Mouse (Mus musculus) liver, adult 2 months (tissue): ENCODE results near the gene Ilk. TPM values are rescaled to one million over a fixed set of nuclear protein-coding genes. Genes with fewer than 3 reads are reported as not detected.

Experiments
- DNase-seq: peaks from one replicate; pipeline ENCODE4 v3.0.0-alpha.2; 2011; ENCODE audit warnings: low read depth, low spot score; ENCODE audit errors: extremely low read depth
- H3K27ac ChIP-seq: fragments of 200-500 bp; replicated peaks from 2 replicates; pipeline ENCODE4 v1.5.1; 2012; ENCODE audit warnings: low read depth, mild to moderate bottlenecking, control low read depth, inconsistent platforms, low read length; ENCODE audit not compliant: insufficient read depth
- H3K27me3 ChIP-seq: fragments of 200-500 bp; 2 replicates; pipeline ENCODE4 v1.6.1; 2012; ENCODE audit warnings: mild to moderate bottlenecking, moderate library complexity, low read length, inconsistent platforms; ENCODE audit not compliant: control insufficient read depth, insufficient read depth
- H3K36me3 ChIP-seq: fragments of 200-500 bp; 2 replicates; pipeline ENCODE4 v1.6.1; 2012; ENCODE audit warnings: low read length, inconsistent platforms; ENCODE audit not compliant: control insufficient read depth, insufficient read depth
- H3K4me1 ChIP-seq: fragments of 200-500 bp; 2 replicates; pipeline ENCODE4 v1.6.1; 2011; ENCODE audit warnings: low read length; ENCODE audit not compliant: control insufficient read depth, insufficient read depth
- H3K4me3 ChIP-seq: fragments of 200-500 bp; 2 replicates; pipeline ENCODE4 v1.5.1; 2011; ENCODE audit warnings: low read depth, mild to moderate bottlenecking, control low read depth, low read length, moderate library complexity; ENCODE audit not compliant: insufficient read depth
- H3K79me2 ChIP-seq: fragments of 200-500 bp; 2 replicates; pipeline ENCODE4 v1.6.1; 2012; ENCODE audit warnings: inconsistent platforms, mild to moderate bottlenecking, low read length, moderate library complexity; ENCODE audit not compliant: control insufficient read depth, insufficient read depth
- H3K9ac ChIP-seq: fragments of 200-500 bp; 2 replicates; pipeline ENCODE4 v1.6.1; 2012; ENCODE audit warnings: low read depth, mild to moderate bottlenecking, control low read depth, inconsistent platforms, low read length
- CTCF ChIP-seq: fragments of 200-500 bp; IDR thresholded peaks from 2 replicates; pipeline ENCODE4 v1.5.1; 2011; ENCODE audit warnings: low read depth, low read length, control low read depth
- POLR2A ChIP-seq: fragments of 200-500 bp; IDR thresholded peaks from 2 replicates; pipeline ENCODE4 v1.6.1; 2011; ENCODE audit warnings: low read length, control low read depth; ENCODE audit not compliant: insufficient read depth; ENCODE audit errors: extremely low read depth
- WGBS: fragments of 180-500 bp; shearing (Covaris S2); methylation state at CpG from one replicate; pipeline ENCODE4 v1.1.7; 2018; 5-methylcytosine and 5-hydroxymethylcytosine counted together
- polyA plus RNA-seq: library from polyadenylated mRNA; depleted of rRNA; stranded (reverse); fragments of >200 nt; gene quantifications from 2 replicates; pipeline ENCODE4 v1.2.3, GENCODE M21; 2012
- total RNA-seq: library from RNA; depleted of rRNA; stranded (reverse); fragments of >200 nt; gene quantifications from 2 replicates; pipeline ENCODE4 v1.2.3, GENCODE M21; 2014

Ilk gene
- total and polyA plus RNA-seq, 2 experiments: 36.6 to 50.5 TPM

GRCm38 (mm10) chr7:105721916-105722315 is 14.5 kb upstream of the Ilk start:
- no peaks in the 10 kb centered on the region for H3K79me2 ChIP-seq
- H3K36me3 ChIP-seq: no peaks in the 10 kb centered on the region
- no peaks in the 10 kb centered on the region for H3K4me1 ChIP-seq
- H3K9ac ChIP-seq: no peak overlapping the region
- H3K27me3 ChIP-seq: no peaks in the 10 kb centered on the region
- DNase-seq: no peak
- no peak overlapping the region for H3K27ac ChIP-seq
- TF ChIP-seq CTCF (no peak), POLR2A (no peak)
- no peak overlapping the region for H3K4me3 ChIP-seq
- WGBS: 68% methylated on average over 2 of the region's 2 CpGs

GRCm38 (mm10) chr7:105726144-105726979 is 10.0 kb upstream of the Ilk start:
- H3K4me1 ChIP-seq: no peaks in the 10 kb centered on the region
- peaks cover 9% of the 10 kb centered on the region for H3K36me3 ChIP-seq
- no peaks in the 10 kb centered on the region for H3K27me3 ChIP-seq
- TF ChIP-seq POLR2A (no peak), CTCF (no peak; the same call in 1 of the 2 replicates)
- peak; percentile 67 for DNase-seq
- WGBS: 75% methylated on average over 4 of the region's 4 CpGs
- H3K9ac ChIP-seq: no peak overlapping the region
- no peak overlapping the region for H3K4me3 ChIP-seq
- no peak overlapping the region for H3K27ac ChIP-seq
- H3K79me2 ChIP-seq: no peaks in the 10 kb centered on the region

- DNase-seq: no peak
- peaks cover 15% of the 10 kb centered on the region for H3K36me3 ChIP-seq
These were observed 9.4 kb upstream of the Ilk start for GRCm38 (mm10) chr7:105726980-105727325.

GRCm38 (mm10) chr7:105728701-105729428 is 7.5 kb upstream of the Ilk start:
- H3K27ac ChIP-seq: no peak overlapping the region
- no peaks in the 10 kb centered on the region for H3K27me3 ChIP-seq
- H3K79me2 ChIP-seq: no peaks in the 10 kb centered on the region
- DNase-seq: peak; percentile 53
- no peaks in the 10 kb centered on the region for H3K4me1 ChIP-seq
- peaks cover 32% of the 10 kb centered on the region for H3K36me3 ChIP-seq
- H3K4me3 ChIP-seq: no peak overlapping the region
- WGBS: 65% methylated on average over 6 of the region's 6 CpGs
- no peak for TF ChIP-seq POLR2A
- no peak for TF ChIP-seq CTCF
- H3K9ac ChIP-seq: no peak overlapping the region

More at GRCm38 (mm10) chr7:105726980-105727325, 9.4 kb upstream of the Ilk start:
- H3K79me2 ChIP-seq: no peaks in the 10 kb centered on the region
- no peak overlapping the region for H3K27ac ChIP-seq
- H3K9ac ChIP-seq: no peak overlapping the region
- H3K27me3 ChIP-seq: no peaks in the 10 kb centered on the region
- H3K4me3 ChIP-seq: no peak overlapping the region
- no peaks in the 10 kb centered on the region for H3K4me1 ChIP-seq
- TF ChIP-seq POLR2A (no peak), CTCF (no peak)
- 93% methylated on average over 4 of the region's 4 CpGs for WGBS

GRCm38 (mm10) chr7:105733836-105734235 is 2.6 kb upstream of the Ilk start:
- 97% methylated on average over 11 of the region's 11 CpGs for WGBS
- Histone ChIP-seq H3K36me3 (peaks cover 35% of the 10 kb centered on the region), H3K4me3 (no peak overlapping the region), H3K4me1 (peaks cover 6% of the 10 kb centered on the region; the same call in 1 of the 2 replicates), H3K27ac (no peak overlapping the region), H3K79me2 (peaks cover 5% of the 10 kb centered on the region; the same call in 1 of the 2 replicates), H3K9ac (no peak overlapping the region), H3K27me3 (no peaks in the 10 kb centered on the region)
- DNase-seq: no peak
- no peak for TF ChIP-seq CTCF
- TF ChIP-seq POLR2A: no peak
